Mouse (Mus musculus): ENCODE measurements around the gene Gcn1l1. TPM values are rescaled to one million over a fixed set of nuclear protein-coding genes. Genes with fewer than 3 reads are reported as not detected.

Gcn1l1 gene
- total and polyA plus RNA-seq, 2 experiments: 14.8 to 28.8 TPM

- Histone ChIP-seq H3K36me3 (ENCODE audit: control insufficient read depth, insufficient read depth, low read length) (peaks cover 10% of the 10 kb centered on the region), H3K9ac (ENCODE audit: low read depth, low read length) (no peak overlapping the region), H3K27me3 (ENCODE audit: control insufficient read depth, insufficient read depth, low read length) (no peaks in the 10 kb centered on the region), H3K4me1 (ENCODE audit: control insufficient read depth, insufficient read depth, low read length) (no peaks in the 10 kb centered on the region), H3K4me3 (ENCODE audit: insufficient read depth, low read depth, low read length) (no peak overlapping the region), H3K79me2 (ENCODE audit: control insufficient read depth, insufficient read depth, low read length) (no peaks in the 10 kb centered on the region), H3K27ac (replicated peaks; ENCODE audit: insufficient read depth, low read depth, low read length) (no peak overlapping the region)
- TF ChIP-seq CTCF (IDR thresholded peaks at IDR 0.05; ENCODE audit: low read depth, low read length) (no peak), POLR2A (IDR thresholded peaks at IDR 0.05; ENCODE audit: extremely low read depth, insufficient read depth, low read length) (no peak)
- no peak for DNase-seq (ENCODE audit: extremely low read depth, low read depth, low spot score)
- 86% methylated on average over 11 of the region's 11 CpGs for WGBS
These were observed 14.5 kb upstream of the Gcn1l1 start for GRCm38 (mm10) chr5:115550482-115551005.

- Histone ChIP-seq H3K4me3 (ENCODE audit: insufficient read depth, low read depth, low read length) (no peak overlapping the region), H3K36me3 (ENCODE audit: control insufficient read depth, insufficient read depth, low read length) (peaks cover 10% of the 10 kb centered on the region), H3K79me2 (ENCODE audit: control insufficient read depth, insufficient read depth, low read length) (no peaks in the 10 kb centered on the region), H3K27me3 (ENCODE audit: control insufficient read depth, insufficient read depth, low read length) (no peaks in the 10 kb centered on the region), H3K27ac (replicated peaks; ENCODE audit: insufficient read depth, low read depth, low read length) (no peak overlapping the region), H3K9ac (ENCODE audit: low read depth, low read length) (no peak overlapping the region), H3K4me1 (ENCODE audit: control insufficient read depth, insufficient read depth, low read length) (no peaks in the 10 kb centered on the region; the same call in 1 of the 2 replicates)
- no peak for DNase-seq (ENCODE audit: extremely low read depth, low read depth, low spot score)
- TF ChIP-seq CTCF (IDR thresholded peaks at IDR 0.05; ENCODE audit: low read depth, low read length) (no peak), POLR2A (IDR thresholded peaks at IDR 0.05; ENCODE audit: extremely low read depth, insufficient read depth, low read length) (no peak)
- WGBS: 92% methylated on average over 12 of the region's 12 CpGs
These were observed 13.7 kb upstream of the Gcn1l1 start for GRCm38 (mm10) chr5:115551386-115551785.

- Histone ChIP-seq H3K4me1 (ENCODE audit: control insufficient read depth, insufficient read depth, low read length) (no peaks in the 10 kb centered on the region; the same call in 1 of the 2 replicates), H3K79me2 (ENCODE audit: control insufficient read depth, insufficient read depth, low read length) (no peaks in the 10 kb centered on the region), H3K27ac (replicated peaks; ENCODE audit: insufficient read depth, low read depth, low read length) (no peak overlapping the region), H3K36me3 (ENCODE audit: control insufficient read depth, insufficient read depth, low read length) (peaks cover 10% of the 10 kb centered on the region), H3K4me3 (ENCODE audit: insufficient read depth, low read depth, low read length) (no peak overlapping the region), H3K9ac (ENCODE audit: low read depth, low read length) (no peak overlapping the region), H3K27me3 (ENCODE audit: control insufficient read depth, insufficient read depth, low read length) (no peaks in the 10 kb centered on the region)
- no peak for TF ChIP-seq POLR2A (IDR thresholded peaks at IDR 0.05; ENCODE audit: extremely low read depth, insufficient read depth, low read length)
- TF ChIP-seq CTCF (IDR thresholded peaks at IDR 0.05; ENCODE audit: low read depth, low read length): no peak
- DNase-seq (ENCODE audit: extremely low read depth, low read depth, low spot score): no peak
- WGBS: 92% methylated on average over 13 of the region's 13 CpGs
These were observed 13.3 kb upstream of the Gcn1l1 start for GRCm38 (mm10) chr5:115551799-115552198.

GRCm38 (mm10) chr5:115553801-115554420 lies 11.1 kb upstream of the Gcn1l1 start:
- Histone ChIP-seq H3K4me1 (ENCODE audit: control insufficient read depth, insufficient read depth, low read length) (no peaks in the 10 kb centered on the region; the same call in 1 of the 2 replicates), H3K79me2 (ENCODE audit: control insufficient read depth, insufficient read depth, low read length) (no peaks in the 10 kb centered on the region), H3K27me3 (ENCODE audit: control insufficient read depth, insufficient read depth, low read length) (no peaks in the 10 kb centered on the region), H3K9ac (ENCODE audit: low read depth, low read length) (no peak overlapping the region), H3K4me3 (ENCODE audit: insufficient read depth, low read depth, low read length) (no peak overlapping the region), H3K27ac (replicated peaks; ENCODE audit: insufficient read depth, low read depth, low read length) (no peak overlapping the region), H3K36me3 (ENCODE audit: control insufficient read depth, insufficient read depth, low read length) (peaks cover 4% of the 10 kb centered on the region)
- no peak for DNase-seq (ENCODE audit: extremely low read depth, low read depth, low spot score)
- 95% methylated on average over 33 of the region's 33 CpGs for WGBS
- no peak for TF ChIP-seq CTCF (IDR thresholded peaks at IDR 0.05; ENCODE audit: low read depth, low read length)
- TF ChIP-seq POLR2A (IDR thresholded peaks at IDR 0.05; ENCODE audit: extremely low read depth, insufficient read depth, low read length): no peak

- H3K27ac ChIP-seq (replicated peaks; ENCODE audit: insufficient read depth, low read depth, low read length): no peak overlapping the region
- no peak overlapping the region for H3K4me3 ChIP-seq (ENCODE audit: insufficient read depth, low read depth, low read length)
- peaks cover under 1% of the 10 kb centered on the region; the same call in 1 of the 2 replicates for H3K79me2 ChIP-seq (ENCODE audit: control insufficient read depth, insufficient read depth, low read length)
- H3K27me3 ChIP-seq (ENCODE audit: control insufficient read depth, insufficient read depth, low read length): no peaks in the 10 kb centered on the region
- H3K4me1 ChIP-seq (ENCODE audit: control insufficient read depth, insufficient read depth, low read length): no peaks in the 10 kb centered on the region; the same call in 1 of the 2 replicates
- WGBS: 92% methylated on average over 18 of the region's 18 CpGs
- TF ChIP-seq CTCF (IDR thresholded peaks at IDR 0.05; ENCODE audit: low read depth, low read length): no peak
- peaks cover 3% of the 10 kb centered on the region for H3K36me3 ChIP-seq (ENCODE audit: control insufficient read depth, insufficient read depth, low read length)
- no peak for DNase-seq (ENCODE audit: extremely low read depth, low read depth, low spot score)
- H3K9ac ChIP-seq (ENCODE audit: low read depth, low read length): no peak overlapping the region
These were observed 10.3 kb upstream of the Gcn1l1 start for GRCm38 (mm10) chr5:115554536-115555291.

Data from liver, adult 2 months (tissue).